Mouse (Mus musculus) small intestine, adult 2 months (tissue): ENCODE measurements at regions not wholly inside any gene's neighbourhood (a gene's known extent, or its start where the extent isn't known, plus 50 kb on each side); places are given as distances from the start of the nearest gene placed in this dataset.

Experiments used
- CTCF ChIP-seq: fragments of 200-500 bp; IDR thresholded peaks from 2 replicates; pipeline ENCODE4 v1.5.1; 2012; ENCODE audit warnings: low read depth, mild to moderate bottlenecking, control low read depth, inconsistent platforms, low read length, moderate library complexity, mixed read lengths; ENCODE audit not compliant: insufficient replicate concordance, insufficient read length; ENCODE audit errors: extremely low read depth
- POLR2A ChIP-seq: fragments of 200-500 bp; IDR thresholded peaks from 2 replicates; pipeline ENCODE4 v1.6.1; 2012; ENCODE audit warnings: low read depth, mild to moderate bottlenecking, control low read depth, inconsistent platforms, low read length, moderate library complexity

DNA sequence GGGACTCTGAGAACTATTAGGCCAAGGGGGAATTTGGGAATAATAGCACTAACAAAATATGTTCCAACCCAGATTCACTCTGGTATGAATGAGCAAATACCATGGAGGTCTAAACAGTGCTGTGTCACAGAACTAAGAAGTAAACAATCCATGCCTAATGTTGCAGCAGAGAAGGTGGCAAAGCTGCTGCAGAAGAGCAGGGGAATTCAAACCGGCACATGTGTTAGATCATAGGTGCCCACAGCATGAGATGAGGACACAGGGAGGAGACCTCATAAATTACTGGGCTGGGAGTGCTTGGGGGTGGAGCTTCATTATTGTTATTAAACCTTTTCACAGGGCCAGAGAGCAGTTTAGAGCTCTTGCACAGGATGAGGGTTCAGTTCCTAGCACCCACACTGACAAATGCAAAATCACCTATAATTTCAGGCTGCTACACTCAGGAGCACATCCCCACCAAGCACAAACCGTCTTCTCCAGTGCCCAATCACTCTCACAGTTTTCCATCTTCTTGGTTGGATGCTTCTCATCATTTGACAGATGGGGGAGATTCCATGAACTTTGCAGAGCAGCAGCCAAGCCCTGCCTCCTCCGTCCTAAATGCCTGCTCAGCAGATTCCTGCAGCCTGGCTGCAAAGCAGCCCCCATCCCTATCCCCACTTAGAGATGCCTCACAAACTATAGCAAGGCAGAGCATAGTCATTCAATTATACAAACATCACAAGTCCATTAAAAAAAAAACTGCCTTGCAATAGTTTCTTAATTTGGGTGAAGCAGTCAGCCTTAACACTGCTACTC lies 79.0 kb upstream of the Rarb start:
- TF ChIP-seq POLR2A: no peak
- TF ChIP-seq CTCF: no peak
